Mouse (Mus musculus): ENCODE measurements around the gene Ly9.

The Ly9 gene

GRCm38 (mm10) chr1:171584584-171584983, 22.6 kb downstream of the Ly9 start:
- no peak for DNase-seq (ENCODE audit: low spot score)

GRCm38 (mm10) chr1:171577168-171577567, 30.0 kb downstream of the Ly9 start:
- no peak for DNase-seq (ENCODE audit: low spot score)

- no peak for DNase-seq (ENCODE audit: low spot score)
These were observed 38.8 kb downstream of the Ly9 start for GRCm38 (mm10) chr1:171568436-171568835.

- DNase-seq (ENCODE audit: low spot score), result peak; percentile 81
These were observed 40.4 kb downstream of the Ly9 start for GRCm38 (mm10) chr1:171566777-171567176.

- DNase-seq (ENCODE audit: low spot score), result no peak
These were observed 41.3 kb downstream of the Ly9 start for GRCm38 (mm10) chr1:171565888-171566287.

GRCm38 (mm10) chr1:171564247-171564646, 43.0 kb downstream of the Ly9 start:
- peak; percentile 71 for DNase-seq (ENCODE audit: low spot score)

GRCm38 (mm10) chr1:171563042-171563441, 44.2 kb downstream of the Ly9 start:
- no peak for DNase-seq (ENCODE audit: low spot score)

- DNase-seq (ENCODE audit: low spot score), result no peak
These were observed 45.5 kb downstream of the Ly9 start for GRCm38 (mm10) chr1:171561639-171562225.

- no peak for DNase-seq (ENCODE audit: low spot score)
These were observed 46.0 kb downstream of the Ly9 start for GRCm38 (mm10) chr1:171561200-171561599.

- no peak for DNase-seq (ENCODE audit: low spot score)
These were observed 46.9 kb downstream of the Ly9 start for GRCm38 (mm10) chr1:171560262-171560661.

GRCm38 (mm10) chr1:171558898-171559297, 48.3 kb downstream of the Ly9 start, which contains the start of gene Cd244a:
Gene Cd244a, plus strand, starts transcription at chr1:171559193.
- no peak for DNase-seq (ENCODE audit: low spot score)

GRCm38 (mm10) chr1:171558407-171558806, 48.8 kb downstream of the Ly9 start:
- DNase-seq (ENCODE audit: low spot score), result no peak

GRCm38 (mm10) chr1:171556366-171556765, 50.8 kb downstream of the Ly9 start:
- no peak for DNase-seq (ENCODE audit: low spot score)

GRCm38 (mm10) chr1:171553359-171554341, 53.6 kb downstream of the Ly9 start:
- no peak for DNase-seq (ENCODE audit: low spot score)

GRCm38 (mm10) chr1:171552230-171552629, 55.0 kb downstream of the Ly9 start:
- DNase-seq (ENCODE audit: low spot score), result no peak

GRCm38 (mm10) chr1:171551326-171551725, 55.9 kb downstream of the Ly9 start:
- no peak for DNase-seq (ENCODE audit: low spot score)

GRCm38 (mm10) chr1:171540694-171541093, 66.5 kb downstream of the Ly9 start:
- no peak for DNase-seq (ENCODE audit: low spot score)
